Mouse (Mus musculus): ENCODE measurements around the gene Rasgrp1. TPM values are rescaled to one million over a fixed set of nuclear protein-coding genes. Genes with fewer than 3 reads are reported as not detected.
A peak's percentile ranks its signal among the peaks of the same experiment; 100 is the strongest.

The Rasgrp1 gene
- total and polyA plus RNA-seq, 3 experiments, result 0.38 to 0.83 (median 0.42) TPM

- TF ChIP-seq MAX (IDR thresholded peaks at IDR 0.05; ENCODE audit: low read length), result 0 out of 2 replicates have a peak, but pooled peaks have one; percentile 46
- TF ChIP-seq MEF2A (IDR thresholded peaks at IDR 0.05; ENCODE audit: borderline replicate concordance, low read depth, low read length), result no peak
- TF ChIP-seq TCF12 (IDR thresholded peaks at IDR 0.05; ENCODE audit: low read depth, low read length), result 0 out of 2 replicates have a peak, but pooled peaks have one; percentile 22
- TF ChIP-seq NELFE (IDR thresholded peaks at IDR 0.05; ENCODE audit: low read depth, low read length), result no peak
- TF ChIP-seq IRF4 (IDR thresholded peaks at IDR 0.05; ENCODE audit: low read depth, low read length), result peak; percentile 49; the same call in 1 of the 2 replicates
- TF ChIP-seq ELF1 (IDR thresholded peaks at IDR 0.05; ENCODE audit: low read depth, low read length), result 0 out of 2 replicates have a peak, but pooled peaks have one; percentile 21
- peak; percentile 66 for TF ChIP-seq EP300 (IDR thresholded peaks at IDR 0.05; ENCODE audit: low read length)
- Histone ChIP-seq H3K4me2 (ENCODE audit: insufficient read depth, low read depth, poor library complexity, severe bottlenecking) (no peak overlapping the region; the same call in 1 of the 2 replicates), H3K36me3 (replicated peaks in 1 of 2; ENCODE audit: control insufficient read depth in 1 of 2, insufficient read depth in 1 of 2, low read length in 1 of 2) (no peaks in the 10 kb centered on the region), H3K27me3 (replicated peaks) (no peaks in the 10 kb centered on the region), H3K4me1 (ENCODE audit: control insufficient read depth in 1 of 2, insufficient read depth in 2 of 2) (peaks cover 6 to 38% of the 10 kb centered on the region in 2 experiments; a peak in 3 of 4 replicates), H3K79me2 (replicated peaks; ENCODE audit: control insufficient read depth, extremely low read depth, insufficient read depth, poor library complexity, severe bottlenecking) (no peaks in the 10 kb centered on the region), H3K4me3 (replicated peaks in 1 of 3; ENCODE audit: low read depth in 2 of 3, low read length in 2 of 3, poor library complexity in 1 of 3) (no peak overlapping the region), H3K9ac (ENCODE audit: insufficient read depth, low read depth) (no peak overlapping the region), H3K27ac (ENCODE audit: insufficient read depth, low read depth) (no peak overlapping the region), H3K9me3 (replicated peaks; ENCODE audit: low read length) (no peaks in the 10 kb centered on the region)
- in situ Hi-C loops (cut with MboI; ENCODE audit: low pct_ligation_motif_present, low pct_unique_long_range_greater_than_20kb, low sequenced_read_pairs), result no loop called here
- DNase-seq (ENCODE audit: extremely low read depth), result peak; percentile 71
- dilution Hi-C loops (cut with MboI; ENCODE audit: extremely low pct_ligation_motif_present, extremely low pct_unique_long_range_greater_than_20kb, low sequenced_read_pairs), result no loop called here
These were observed 14.1 kb downstream of the Rasgrp1 start for GRCm38 (mm10) chr2:117328521-117329285.

GRCm38 (mm10) chr2:117322399-117322798 lies 20.4 kb downstream of the Rasgrp1 start:
- Histone ChIP-seq H3K4me2 (ENCODE audit: insufficient read depth, low read depth, poor library complexity, severe bottlenecking) (no peak overlapping the region), H3K9me3 (replicated peaks; ENCODE audit: low read length) (no peaks in the 10 kb centered on the region), H3K27me3 (replicated peaks) (no peaks in the 10 kb centered on the region), H3K9ac (ENCODE audit: insufficient read depth, low read depth) (no peak overlapping the region), H3K4me3 (replicated peaks in 1 of 3; ENCODE audit: low read depth in 2 of 3, low read length in 2 of 3, poor library complexity in 1 of 3) (no peak overlapping the region), H3K79me2 (replicated peaks; ENCODE audit: control insufficient read depth, extremely low read depth, insufficient read depth, poor library complexity, severe bottlenecking) (no peaks in the 10 kb centered on the region), H3K27ac (ENCODE audit: insufficient read depth, low read depth) (no peak overlapping the region), H3K4me1 (ENCODE audit: control insufficient read depth in 1 of 2, insufficient read depth in 2 of 2) (no peaks in the 10 kb centered on the region), H3K36me3 (replicated peaks in 1 of 2; ENCODE audit: control insufficient read depth in 1 of 2, insufficient read depth in 1 of 2, low read length in 1 of 2) (no peaks in the 10 kb centered on the region)
- TF ChIP-seq PAX5 (IDR thresholded peaks at IDR 0.05; ENCODE audit: low read length) (no peak), RCOR1 (conservative IDR thresholded peaks at IDR 0.05; ENCODE audit: low read depth, low read length) (no peak), MXI1 (IDR thresholded peaks at IDR 0.05; ENCODE audit: low read depth, low read length) (no peak), SIN3A (IDR thresholded peaks at IDR 0.05; ENCODE audit: low read length) (no peak)
- no peak for DNase-seq (ENCODE audit: extremely low read depth)
- in situ Hi-C loops (cut with MboI; ENCODE audit: low pct_ligation_motif_present, low pct_unique_long_range_greater_than_20kb, low sequenced_read_pairs), result no loop called here
- dilution Hi-C loops (cut with MboI; ENCODE audit: extremely low pct_ligation_motif_present, extremely low pct_unique_long_range_greater_than_20kb, low sequenced_read_pairs), result no loop called here

DNA sequence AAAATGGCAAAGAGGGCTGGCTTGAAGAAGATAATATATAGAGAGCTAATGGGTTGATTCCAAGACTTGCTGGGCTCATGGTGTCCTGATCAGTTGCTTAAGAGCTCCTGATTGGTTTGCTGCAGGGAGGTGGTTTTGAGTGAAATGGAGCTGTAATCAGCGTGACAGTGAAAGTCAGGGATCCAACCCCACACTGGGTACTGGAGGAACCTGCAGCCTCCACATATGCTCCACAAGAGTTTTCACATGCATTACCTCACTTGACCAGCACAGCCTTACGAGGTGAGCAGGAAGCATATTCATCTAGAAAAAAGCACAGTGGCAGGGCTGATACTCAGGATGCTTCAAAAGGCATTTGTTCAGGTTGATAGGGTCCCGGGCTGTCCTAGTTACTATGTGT lies 21.6 kb downstream of the Rasgrp1 start:
- H3K27ac ChIP-seq (ENCODE audit: insufficient read depth, low read depth), result no peak overlapping the region
- no peaks in the 10 kb centered on the region for H3K79me2 ChIP-seq (replicated peaks; ENCODE audit: control insufficient read depth, extremely low read depth, insufficient read depth, poor library complexity, severe bottlenecking)
- H3K27me3 ChIP-seq (replicated peaks), result no peaks in the 10 kb centered on the region
- H3K4me2 ChIP-seq (ENCODE audit: insufficient read depth, low read depth, poor library complexity, severe bottlenecking), result no peak overlapping the region
- in situ Hi-C loops (cut with MboI; ENCODE audit: low pct_ligation_motif_present, low pct_unique_long_range_greater_than_20kb, low sequenced_read_pairs) (no loop called here), dilution Hi-C loops (cut with MboI; ENCODE audit: extremely low pct_ligation_motif_present, extremely low pct_unique_long_range_greater_than_20kb, low sequenced_read_pairs) (no loop called here)
- no peaks in the 10 kb centered on the region for H3K4me1 ChIP-seq (ENCODE audit: control insufficient read depth in 1 of 2, insufficient read depth in 2 of 2)
- no peak for TF ChIP-seq PAX5 (IDR thresholded peaks at IDR 0.05; ENCODE audit: low read length)
- no peak for TF ChIP-seq USF1 (IDR thresholded peaks at IDR 0.05; ENCODE audit: low read depth, low read length)
- TF ChIP-seq SIN3A (IDR thresholded peaks at IDR 0.05; ENCODE audit: low read length), result no peak
- TF ChIP-seq EP300 (IDR thresholded peaks at IDR 0.05; ENCODE audit: low read length), result no peak
- TF ChIP-seq POLR2AphosphoS2 (IDR thresholded peaks at IDR 0.05; ENCODE audit: low read depth, low read length), result no peak
- TF ChIP-seq ZC3H11A (IDR thresholded peaks at IDR 0.05; ENCODE audit: low read depth, low read length), result no peak
- no peak for TF ChIP-seq MAZ (IDR thresholded peaks at IDR 0.05; ENCODE audit: low read depth, low read length)
- no peak for TF ChIP-seq NELFE (IDR thresholded peaks at IDR 0.05; ENCODE audit: low read depth, low read length)
- no peak for TF ChIP-seq ZNF384 (IDR thresholded peaks at IDR 0.05; ENCODE audit: low read depth, low read length)
- TF ChIP-seq POLR2A (IDR thresholded peaks at IDR 0.05; ENCODE audit: low read depth, low read length), result no peak
- TF ChIP-seq IRF4 (IDR thresholded peaks at IDR 0.05; ENCODE audit: low read depth, low read length), result no peak
- TF ChIP-seq UBTF (IDR thresholded peaks at IDR 0.05; ENCODE audit: low read depth, low read length), result no peak
- TF ChIP-seq ELF1 (IDR thresholded peaks at IDR 0.05; ENCODE audit: low read depth, low read length), result no peak
- H3K9me3 ChIP-seq (replicated peaks; ENCODE audit: low read length), result no peaks in the 10 kb centered on the region
- H3K36me3 ChIP-seq (replicated peaks in 1 of 2; ENCODE audit: control insufficient read depth in 1 of 2, insufficient read depth in 1 of 2, low read length in 1 of 2), result no peaks in the 10 kb centered on the region
- no peak overlapping the region for H3K4me3 ChIP-seq (replicated peaks in 1 of 3; ENCODE audit: low read depth in 2 of 3, low read length in 2 of 3, poor library complexity in 1 of 3)
- no peak overlapping the region for H3K9ac ChIP-seq (ENCODE audit: insufficient read depth, low read depth)
- DNase-seq (ENCODE audit: extremely low read depth), result no peak
